Mouse (Mus musculus): Measurements from ENCODE around the gene 4930467E23Rik. TPM values are rescaled to one million over a fixed set of nuclear protein-coding genes. Genes with fewer than 3 reads are reported as not detected.
"Not testable (repeated sequence)": the region's sequence is repeated elsewhere in the genome, so short reads cannot be mapped to it uniquely, and the experiment has no call there.

The 4930467E23Rik gene
- total and polyA plus RNA-seq, 3 experiments = 0.14 to 0.55 TPM; not detected in 1

GRCm38 (mm10) chr8:19784554-19785364 is 55.4 kb downstream of the 4930467E23Rik start:
- H3K79me2 ChIP-seq (replicated peaks; ENCODE audit: control insufficient read depth, insufficient read depth, low read length); intact Hi-C loops (cut with DNase I); H3K4me1 ChIP-seq (ENCODE audit: control insufficient read depth, insufficient read depth, low read length); H3K36me3 ChIP-seq (ENCODE audit: control insufficient read depth, insufficient read depth, low read length); H3K27me3 ChIP-seq (ENCODE audit: control insufficient read depth, insufficient read depth, low read length): not testable (repeated sequence)
- WGBS = 6% methylated on average over 71 of the region's 71 CpGs
- peak; percentile 64 for TF ChIP-seq POLR2A (IDR thresholded peaks at IDR 0.05; ENCODE audit: insufficient read depth, low read depth, low read length)
- peak; percentile 54 for TF ChIP-seq CTCF (IDR thresholded peaks at IDR 0.05)
- H3K9ac ChIP-seq (ENCODE audit: low read depth, low read length) = peak overlapping the region; percentile 81
- peak; percentile 99 to 100 for DNase-seq
- H3K27ac ChIP-seq = peak overlapping the region; percentile 62
- H3K4me3 ChIP-seq = peak overlapping the region; percentile 39

- H3K9ac ChIP-seq (ENCODE audit: low read depth, low read length); intact Hi-C loops (cut with DNase I); H3K27ac ChIP-seq; H3K36me3 ChIP-seq (ENCODE audit: control insufficient read depth, insufficient read depth, low read length); H3K79me2 ChIP-seq (replicated peaks; ENCODE audit: control insufficient read depth, insufficient read depth, low read length); H3K27me3 ChIP-seq (ENCODE audit: control insufficient read depth, insufficient read depth, low read length); DNase-seq; H3K4me1 ChIP-seq (ENCODE audit: control insufficient read depth, insufficient read depth, low read length); H3K4me3 ChIP-seq: not testable (repeated sequence)
- 65% methylated on average over 7 of the region's 7 CpGs for WGBS
These were observed 63.3 kb downstream of the 4930467E23Rik start for GRCm38 (mm10) chr8:19792696-19793095.

Other genes starting within 250 kb of the 4930467E23Rik start
- gene Defb7, start 234.5 kb upstream of the 4930467E23Rik start, total RNA-seq (2021) = not detected
- not detected in 2 replicates for gene Defb7, start 234.5 kb upstream of the 4930467E23Rik start, polyA plus RNA-seq (2012; rRNA removed)
- gene Gm31371, start 173.8 kb downstream of the 4930467E23Rik start, total RNA-seq (2021) = not detected
- gene Gm31371, start 173.8 kb downstream of the 4930467E23Rik start, polyA plus RNA-seq (2012; rRNA removed) = 0.08 and 0.09 TPM in 2 replicates

Measured in heart, adult 2 months (tissue).